Mouse (Mus musculus): ENCODE results near the gene Srebf2.
A peak's percentile ranks its signal among the peaks of the same experiment; 100 is the strongest.
"Not testable (repeated sequence)": the region's sequence is repeated elsewhere in the genome, so short reads cannot be mapped to it uniquely, and the experiment has no call there.

Srebf2 gene

DNA sequence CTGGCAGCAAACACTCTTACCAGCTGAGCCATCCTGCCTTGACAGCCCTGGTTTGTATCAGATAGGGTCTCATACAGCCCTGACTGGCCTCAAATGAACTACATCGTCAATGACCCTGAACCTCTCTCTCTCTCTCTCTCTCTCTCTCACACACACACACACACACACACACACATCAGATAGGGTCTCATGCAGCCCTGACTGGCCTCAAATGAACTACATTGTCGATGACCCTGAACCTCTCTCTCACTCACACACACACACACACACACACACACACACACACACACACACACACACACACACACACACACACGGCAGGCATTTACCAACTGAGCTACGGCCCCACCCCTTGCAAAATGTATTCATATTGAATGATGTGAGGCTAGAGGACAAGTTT lies 84.1 kb downstream of the Srebf2 start:
- H3K36me3 ChIP-seq (ENCODE audit: control insufficient read depth, insufficient read depth, low read length, poor library complexity, severe bottlenecking): no peaks in the 10 kb centered on the region
- no peaks in the 10 kb centered on the region for H3K27me3 ChIP-seq (ENCODE audit: control insufficient read depth, insufficient read depth, low read length, poor library complexity, severe bottlenecking)
- no peak for DNase-seq (ENCODE audit: low read depth, low spot score)

DNA sequence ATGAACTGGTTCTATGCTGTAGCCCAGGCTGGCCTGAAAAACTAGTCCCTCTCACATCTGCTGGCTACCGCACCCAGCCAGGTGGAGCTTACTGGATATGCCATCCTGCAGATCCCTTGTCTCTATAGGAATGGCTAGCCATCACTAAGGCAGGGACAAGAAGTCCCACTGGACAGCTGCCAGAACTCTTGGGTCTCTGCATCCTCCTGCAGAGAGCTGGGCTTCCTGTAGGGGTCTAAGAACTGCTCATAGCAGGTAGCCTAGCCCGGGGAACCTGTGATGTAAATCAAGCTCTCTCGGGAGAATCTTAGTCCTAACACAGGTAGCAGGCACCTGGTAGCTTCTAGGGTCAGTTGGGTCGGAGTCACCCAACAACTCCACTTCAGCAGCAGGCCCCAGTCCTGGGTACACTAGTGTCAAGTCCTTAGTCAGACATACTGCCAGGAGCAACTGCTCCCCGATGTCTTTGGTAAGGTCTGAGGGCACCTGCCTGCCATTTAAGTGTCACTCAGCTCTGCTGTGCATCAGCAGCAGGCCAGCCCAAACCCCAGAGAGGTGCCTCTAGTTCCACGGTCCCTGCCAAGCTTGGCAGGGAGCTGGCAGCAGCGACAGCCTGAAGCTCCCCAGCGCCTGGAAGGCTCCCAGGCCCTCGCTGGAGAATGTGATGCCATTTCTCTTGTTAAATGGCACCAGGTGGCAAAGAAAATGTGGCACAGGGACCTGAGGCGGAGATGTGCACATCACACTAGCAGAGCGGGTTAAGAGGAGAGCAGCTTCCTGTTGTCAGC lies 84.8 kb downstream of the Srebf2 start:
- no peaks in the 10 kb centered on the region for H3K27me3 ChIP-seq (ENCODE audit: control insufficient read depth, insufficient read depth, low read length, poor library complexity, severe bottlenecking)
- no peak for DNase-seq (ENCODE audit: low read depth, low spot score)
- no peaks in the 10 kb centered on the region for H3K36me3 ChIP-seq (ENCODE audit: control insufficient read depth, insufficient read depth, low read length, poor library complexity, severe bottlenecking)

- Histone ChIP-seq H3K27me3 (ENCODE audit: control insufficient read depth, insufficient read depth, low read length, poor library complexity, severe bottlenecking) (no peaks in the 10 kb centered on the region), H3K36me3 (ENCODE audit: control insufficient read depth, insufficient read depth, low read length, poor library complexity, severe bottlenecking) (no peaks in the 10 kb centered on the region)
- peak; percentile 77 for DNase-seq (ENCODE audit: low read depth, low spot score)
Measured at GRCm38 (mm10) chr15:82232651-82233050, 85.7 kb downstream of the Srebf2 start.

DNA sequence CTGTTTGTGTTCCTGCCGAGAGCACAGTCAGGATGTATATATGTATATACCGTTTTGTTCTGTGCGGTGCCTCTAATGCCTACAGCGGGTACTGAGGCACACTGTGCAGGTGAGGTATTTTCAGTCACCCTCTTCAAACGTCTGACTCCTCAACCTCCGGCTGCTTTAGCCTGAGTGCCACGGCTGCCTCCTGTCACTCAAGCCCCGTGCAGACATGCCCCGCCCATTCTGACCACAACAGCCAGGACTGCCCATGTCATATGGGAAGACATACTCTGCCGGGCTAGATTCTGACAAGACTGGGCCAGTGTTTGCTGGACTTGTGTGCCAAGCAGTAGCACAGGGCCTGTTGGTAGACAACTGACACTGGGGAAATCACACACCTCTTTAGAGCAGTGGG lies 88.7 kb downstream of the Srebf2 start:
- peak; percentile 51 for DNase-seq (ENCODE audit: low read depth, low spot score)

GRCm38 (mm10) chr15:82236565-82236964 lies 89.6 kb downstream of the Srebf2 start:
- no peaks in the 10 kb centered on the region for H3K36me3 ChIP-seq (ENCODE audit: control insufficient read depth, insufficient read depth, low read length, poor library complexity, severe bottlenecking)
- no peaks in the 10 kb centered on the region for H3K27me3 ChIP-seq (ENCODE audit: control insufficient read depth, insufficient read depth, low read length, poor library complexity, severe bottlenecking)
- DNase-seq (ENCODE audit: low read depth, low spot score): peak; percentile 92

More for the DNA sequence above, 88.7 kb downstream of the Srebf2 start:
- Histone ChIP-seq H3K27me3 (ENCODE audit: control insufficient read depth, insufficient read depth, low read length, poor library complexity, severe bottlenecking) (no peaks in the 10 kb centered on the region), H3K36me3 (ENCODE audit: control insufficient read depth, insufficient read depth, low read length, poor library complexity, severe bottlenecking) (no peaks in the 10 kb centered on the region)

GRCm38 (mm10) chr15:82243311-82243710 lies 96.3 kb downstream of the Srebf2 start:
- H3K36me3 ChIP-seq (ENCODE audit: control insufficient read depth, insufficient read depth, low read length, poor library complexity, severe bottlenecking): no peaks in the 10 kb centered on the region
- DNase-seq (ENCODE audit: low read depth, low spot score): no peak
- no peaks in the 10 kb centered on the region for H3K27me3 ChIP-seq (ENCODE audit: control insufficient read depth, insufficient read depth, low read length, poor library complexity, severe bottlenecking)

DNA sequence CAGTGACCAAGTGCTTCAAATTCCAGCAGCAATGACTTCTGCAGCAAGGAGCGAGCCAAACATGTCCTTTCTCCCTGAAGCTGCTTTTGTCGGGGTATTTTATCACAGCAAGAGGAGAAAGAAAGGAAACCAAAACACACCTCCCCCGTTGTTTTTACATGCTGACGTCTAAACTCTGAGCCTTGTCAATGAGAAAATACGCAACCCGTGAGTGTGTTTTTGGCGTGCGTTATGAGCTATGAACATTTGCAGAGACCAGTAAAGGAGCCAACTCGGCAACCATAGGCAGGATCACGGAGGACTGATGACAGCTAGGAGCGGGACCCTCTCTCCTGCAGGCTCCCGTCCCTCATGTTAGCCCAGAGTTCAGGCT lies 96.7 kb downstream of the Srebf2 start:
- no peaks in the 10 kb centered on the region for H3K36me3 ChIP-seq (ENCODE audit: control insufficient read depth, insufficient read depth, low read length, poor library complexity, severe bottlenecking)
- H3K27me3 ChIP-seq (ENCODE audit: control insufficient read depth, insufficient read depth, low read length, poor library complexity, severe bottlenecking): no peaks in the 10 kb centered on the region
- peak; percentile 18 for DNase-seq (ENCODE audit: low read depth, low spot score)

- H3K27me3 ChIP-seq (ENCODE audit: control insufficient read depth, insufficient read depth, low read length, poor library complexity, severe bottlenecking): no peaks in the 10 kb centered on the region
- peak; percentile 91 for DNase-seq (ENCODE audit: low read depth, low spot score)
- no peaks in the 10 kb centered on the region for H3K36me3 ChIP-seq (ENCODE audit: control insufficient read depth, insufficient read depth, low read length, poor library complexity, severe bottlenecking)
Measured at GRCm38 (mm10) chr15:82244115-82244804, 97.3 kb downstream of the Srebf2 start, which contains the start of gene Cenpm. Gene Cenpm (minus strand): TSS chr15:82244748.

GRCm38 (mm10) chr15:82244805-82245161 lies 97.8 kb downstream of the Srebf2 start:
- not testable (repeated sequence) for H3K36me3 ChIP-seq (ENCODE audit: control insufficient read depth, insufficient read depth, low read length, poor library complexity, severe bottlenecking); DNase-seq (ENCODE audit: low read depth, low spot score)

DNA sequence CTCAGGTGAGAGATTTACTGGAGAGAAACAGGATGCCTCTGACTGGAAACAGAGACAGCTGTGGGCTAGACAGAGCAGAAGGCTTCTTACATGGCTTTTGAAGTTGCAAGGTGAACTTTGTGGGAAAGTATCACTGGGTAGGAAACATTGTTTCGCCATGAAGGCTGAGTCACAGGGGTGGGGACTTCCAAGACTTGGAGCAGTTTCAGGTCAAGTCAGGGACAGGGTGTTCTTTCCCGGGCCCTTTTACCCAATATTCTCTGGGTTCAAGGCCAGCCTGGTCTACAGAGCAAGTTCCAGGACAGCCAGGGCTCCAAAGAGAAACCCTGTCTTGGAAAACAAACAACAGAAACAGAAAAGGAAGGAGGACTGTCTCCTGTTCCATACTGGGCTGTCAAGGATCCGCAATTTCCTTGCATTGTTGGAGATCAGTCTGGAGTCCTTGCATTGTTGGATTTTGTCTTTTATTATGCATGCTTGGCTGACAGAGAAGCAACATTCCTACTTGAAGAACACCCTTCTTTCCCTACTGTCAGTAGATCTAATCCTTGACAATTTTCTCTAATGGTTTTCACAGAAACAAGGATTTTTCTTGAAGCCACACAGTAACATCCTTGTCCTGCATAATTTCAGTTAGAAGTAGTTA lies 100.3 kb downstream of the Srebf2 start:
- DNase-seq (ENCODE audit: low read depth, low spot score): no peak
- Histone ChIP-seq H3K36me3 (ENCODE audit: control insufficient read depth, insufficient read depth, low read length, poor library complexity, severe bottlenecking) (no peaks in the 10 kb centered on the region), H3K27me3 (ENCODE audit: control insufficient read depth, insufficient read depth, low read length, poor library complexity, severe bottlenecking) (no peaks in the 10 kb centered on the region)

More at GRCm38 (mm10) chr15:82244805-82245161, 97.8 kb downstream of the Srebf2 start:
- not testable (repeated sequence) for H3K27me3 ChIP-seq (ENCODE audit: control insufficient read depth, insufficient read depth, low read length, poor library complexity, severe bottlenecking)

GRCm38 (mm10) chr15:82251579-82251978 lies 104.6 kb downstream of the Srebf2 start:
- Histone ChIP-seq H3K36me3 (ENCODE audit: control insufficient read depth, insufficient read depth, low read length, poor library complexity, severe bottlenecking) (no peaks in the 10 kb centered on the region), H3K27me3 (ENCODE audit: control insufficient read depth, insufficient read depth, low read length, poor library complexity, severe bottlenecking) (no peaks in the 10 kb centered on the region)
- peak; percentile 42 for DNase-seq (ENCODE audit: low read depth, low spot score)

DNA sequence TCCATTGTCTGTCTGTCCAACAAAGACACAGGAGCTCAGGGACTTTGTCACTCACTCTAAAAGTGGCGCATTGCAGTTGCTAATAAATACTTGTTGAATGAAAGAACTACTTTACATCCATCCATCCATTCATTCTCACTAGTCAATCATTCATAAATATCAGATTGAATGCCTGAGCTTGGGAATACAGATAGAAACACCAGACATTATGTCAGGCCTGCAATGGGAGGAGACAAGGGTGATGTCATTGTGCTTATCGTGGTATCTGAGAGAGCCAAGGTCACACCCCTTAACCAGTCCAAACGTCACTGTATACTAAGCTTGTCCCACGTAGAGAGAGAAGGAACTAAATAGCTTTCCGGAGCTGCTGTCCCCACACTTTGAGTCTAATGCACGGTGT lies 105.1 kb downstream of the Srebf2 start, which contains the start of gene 1500009C09Rik:
TSS of gene 1500009C09Rik (plus strand) at position 301 of the 400 bp plus-strand sequence.
- DNase-seq (ENCODE audit: low read depth, low spot score): no peak
- H3K36me3 ChIP-seq (ENCODE audit: control insufficient read depth, insufficient read depth, low read length, poor library complexity, severe bottlenecking): no peaks in the 10 kb centered on the region
- no peaks in the 10 kb centered on the region for H3K27me3 ChIP-seq (ENCODE audit: control insufficient read depth, insufficient read depth, low read length, poor library complexity, severe bottlenecking)
